Comparison of ENCODE assay signal across 8 mouse cellular contexts in genomic region chr7:127345092-127345491, GRCm38 (mm10). TPM values are rescaled to one million over a fixed set of nuclear protein-coding genes. Genes with fewer than 3 reads are reported as not detected.
DNase-seq lines count a peak whose midpoint lies in the region; ATAC-seq and TF ChIP-seq lines count a peak whose summit lies in the region.

No protein-coding gene starts in this region.

- TF ChIP-seq CTCF in liver, adult 2 months (IDR thresholded peaks at IDR 0.05; ENCODE audit: low read depth, low read length) = no peak

- no peaks in the 10 kb centered on the region for H3K9me3 ChIP-seq in forebrain, embryonic 11.5 days (ENCODE audit: control insufficient read depth, low read length)
- no peaks in the 10 kb centered on the region for H3K9me3 ChIP-seq in kidney, embryonic 14.5 days (ENCODE audit: control insufficient read depth, low read length)
- H3K9me3 ChIP-seq in stomach, embryonic 15.5 days = no peaks in the 10 kb centered on the region

- peak overlapping the region; percentile 97 for H3K4me3 ChIP-seq in liver, adult 2 months (ENCODE audit: insufficient read depth, low read depth, low read length)
- peak overlapping the region; percentile 89 for H3K4me3 ChIP-seq in forebrain, embryonic 11.5 days (ENCODE audit: low read depth, low read length)
- H3K4me3 ChIP-seq in kidney, embryonic 14.5 days (ENCODE audit: low read length) = peak overlapping the region; percentile 96
- H3K4me3 ChIP-seq in stomach, embryonic 15.5 days (replicated peaks) = peak overlapping the region; percentile 89

- no peaks in the 10 kb centered on the region for H3K27me3 ChIP-seq in liver, adult 2 months (ENCODE audit: control insufficient read depth, insufficient read depth, low read length)
- H3K27me3 ChIP-seq in forebrain, embryonic 11.5 days (ENCODE audit: control insufficient read depth, insufficient read depth, low read length) = no peaks in the 10 kb centered on the region
- no peaks in the 10 kb centered on the region for H3K27me3 ChIP-seq in kidney, embryonic 14.5 days (ENCODE audit: control insufficient read depth, insufficient read depth, low read length)
- no peaks in the 10 kb centered on the region for H3K27me3 ChIP-seq in stomach, embryonic 15.5 days (replicated peaks)

- peak; percentile 50 for ATAC-seq in forebrain, embryonic 11.5 days (replicated peaks; ENCODE audit: low FRiP score)
- ATAC-seq in kidney, embryonic 14.5 days (ENCODE audit: low FRiP score, low TSS enrichment) = peak; percentile 54
- peak; percentile 51 for ATAC-seq in megakaryocyte, adult 5-6 weeks (ENCODE audit: poor library complexity, severe bottlenecking)
- ATAC-seq in stomach, embryonic 15.5 days (ENCODE audit: insufficient read depth, low FRiP score, low read depth) = peak; percentile 37

- H3K4me2 ChIP-seq in forebrain, embryonic 11.5 days (ENCODE audit: low read depth, low read length, severe bottlenecking) = peak overlapping the region; percentile 81
- peak overlapping the region; percentile 77 for H3K4me2 ChIP-seq in kidney, embryonic 14.5 days (replicated peaks; ENCODE audit: low read depth, low read length)
- H3K4me2 ChIP-seq in stomach, embryonic 15.5 days = peak overlapping the region; percentile 69

- DNase-seq in liver, adult 2 months (ENCODE audit: extremely low read depth, low read depth, low spot score) = peak; percentile 44
- no peak for DNase-seq in liver
- DNase-seq in adrenal gland, postnatal 10 days = peak; percentile 78
- DNase-seq in forebrain, embryonic 11.5 days (ENCODE audit: low spot score) = no peak
- no peak for DNase-seq in layer of hippocampus, adult 8-10 months (ENCODE audit: low spot score in 2 of 2)

- peaks cover 13% of the 10 kb centered on the region; the same call in 1 of the 2 replicates for H3K79me2 ChIP-seq in liver, adult 2 months (ENCODE audit: control insufficient read depth, insufficient read depth, low read length)

- peak overlapping the region; percentile 97 for H3K9ac ChIP-seq in liver, adult 2 months (ENCODE audit: low read depth, low read length)
- H3K9ac ChIP-seq in forebrain, embryonic 11.5 days (ENCODE audit: low read length) = peak overlapping the region; percentile 95
- H3K9ac ChIP-seq in kidney, embryonic 14.5 days (ENCODE audit: low read depth, low read length) = peak overlapping the region; percentile 93
- peak overlapping the region; percentile 91 for H3K9ac ChIP-seq in stomach, embryonic 15.5 days

- H3K4me1 ChIP-seq in liver, adult 2 months (ENCODE audit: control insufficient read depth, insufficient read depth, low read length) = peaks cover 13% of the 10 kb centered on the region
- H3K4me1 ChIP-seq in forebrain, embryonic 11.5 days (replicated peaks; ENCODE audit: control insufficient read depth, insufficient read depth, low read length) = peaks cover 5% of the 10 kb centered on the region; the same call in 1 of the 2 replicates
- peaks cover 12% of the 10 kb centered on the region for H3K4me1 ChIP-seq in kidney, embryonic 14.5 days (ENCODE audit: control insufficient read depth, insufficient read depth, low read length)
- peaks cover 14% of the 10 kb centered on the region; the same call in 1 of the 2 replicates for H3K4me1 ChIP-seq in stomach, embryonic 15.5 days

- peak overlapping the region; percentile 100 for H3K27ac ChIP-seq in liver, adult 2 months (replicated peaks; ENCODE audit: insufficient read depth, low read depth, low read length)
- peak overlapping the region; percentile 81 for H3K27ac ChIP-seq in forebrain, embryonic 11.5 days (ENCODE audit: low read depth, low read length)
- H3K27ac ChIP-seq in kidney, embryonic 14.5 days (ENCODE audit: low read depth, low read length) = peak overlapping the region; percentile 97
- H3K27ac ChIP-seq in stomach, embryonic 15.5 days = peak overlapping the region; percentile 96

- WGBS in liver, adult 2 months = under 1% methylated on average over 42 of the region's 42 CpGs
- WGBS in forebrain, embryonic 11.5 days = 1% methylated on average over 42 of the region's 42 CpGs
- WGBS in kidney, embryonic 14.5 days = 0% methylated on average over 41 of the region's 42 CpGs
- WGBS in stomach, embryonic 15.5 days = under 1% methylated on average over 39 of the region's 42 CpGs

- TF ChIP-seq POLR2A in liver, adult 2 months (IDR thresholded peaks at IDR 0.05; ENCODE audit: extremely low read depth, insufficient read depth, low read length) = peak; percentile 51; the same call in 1 of the 2 replicates

- H3K36me3 ChIP-seq in liver, adult 2 months (ENCODE audit: control insufficient read depth, insufficient read depth, low read length) = no peaks in the 10 kb centered on the region
- H3K36me3 ChIP-seq in forebrain, embryonic 11.5 days (ENCODE audit: control insufficient read depth, insufficient read depth, low read length) = 0 out of 2 replicates have a peak, but pooled peaks cover 2% of the 10 kb centered on the region
- H3K36me3 ChIP-seq in kidney, embryonic 14.5 days (ENCODE audit: control insufficient read depth, insufficient read depth, low read length) = peaks cover 21% of the 10 kb centered on the region
- H3K36me3 ChIP-seq in stomach, embryonic 15.5 days = peaks cover 17% of the 10 kb centered on the region

RNA-seq across cellular contexts. Expression of gene Zfp768, which starts 0.3 kb away (rescaled TPM):
- 7.7 and 9.5 TPM in 2 replicates for total RNA-seq in liver, adult 2 months (2014; rRNA removed)
- 21.2 and 28.0 TPM in 2 replicates for polyA plus RNA-seq in liver, adult 2 months (2012; rRNA removed)
- total RNA-seq in adrenal gland, postnatal 10 days (2021) = 10 to 100 TPM; 31.7 to 38.2 TPM
- 5.3 and 5.5 TPM in 2 replicates for polyA plus RNA-seq in forebrain, embryonic 11.5 days (2014; fragmentation: Nextera tagmentation; extraction: Ambion mirVana)
- 7.0 and 7.6 TPM in 2 replicates for polyA plus RNA-seq in kidney, embryonic 14.5 days (2014; fragmentation: Nextera tagmentation; extraction: Ambion mirVana)
- total RNA-seq in megakaryocyte, adult 5-6 weeks (2015) = 2.0 and 2.4 TPM in 2 replicates
- 3.9 and 4.6 TPM in 2 replicates for total RNA-seq in megakaryocyte, adult 5-6 weeks (2017)
- 13.1 and 17.4 TPM in 2 replicates for polyA plus RNA-seq in stomach, embryonic 15.5 days (2015; fragmentation: Nextera tagmentation; extraction: Ambion mirVana)
- total RNA-seq in layer of hippocampus, adult 8-10 months (2022) = 10 to 100 TPM; 12.3 to 15.1 (median 13.0) TPM

RNA-seq across cellular contexts. Expression of gene Zfp747, which starts 30.8 kb away (rescaled TPM):
- total RNA-seq in liver, adult 2 months (2014; rRNA removed) = 3.6 and 3.7 TPM in 2 replicates
- 3.0 and 4.0 TPM in 2 replicates for polyA plus RNA-seq in liver, adult 2 months (2012; rRNA removed)
- total RNA-seq in adrenal gland, postnatal 10 days (2021) = 1 to 10 TPM; 7.5 to 9.2 TPM
- polyA plus RNA-seq in forebrain, embryonic 11.5 days (2014; fragmentation: Nextera tagmentation; extraction: Ambion mirVana) = 8.5 and 8.6 TPM in 2 replicates
- 5.7 and 8.4 TPM in 2 replicates for polyA plus RNA-seq in kidney, embryonic 14.5 days (2014; fragmentation: Nextera tagmentation; extraction: Ambion mirVana)
- 3.2 and 6.1 TPM in 2 replicates for total RNA-seq in megakaryocyte, adult 5-6 weeks (2015)
- total RNA-seq in megakaryocyte, adult 5-6 weeks (2017) = 7.6 and 17.8 TPM in 2 replicates
- polyA plus RNA-seq in stomach, embryonic 15.5 days (2015; fragmentation: Nextera tagmentation; extraction: Ambion mirVana) = 9.0 and 9.6 TPM in 2 replicates
- 1 to 10 TPM; 7.3 to 9.2 (median 8.1) TPM for total RNA-seq in layer of hippocampus, adult 8-10 months (2022)

RNA-seq across cellular contexts. Expression of gene 9130019O22Rik, which starts 41.9 kb away (rescaled TPM):
- total RNA-seq in liver, adult 2 months (2014; rRNA removed) = 2.0 and 2.3 TPM in 2 replicates
- polyA plus RNA-seq in liver, adult 2 months (2012; rRNA removed) = 1.6 and 2.0 TPM in 2 replicates
- 1 to 10 TPM; 4.1 to 4.4 TPM for total RNA-seq in adrenal gland, postnatal 10 days (2021)
- 5.0 and 5.3 TPM in 2 replicates for polyA plus RNA-seq in forebrain, embryonic 11.5 days (2014; fragmentation: Nextera tagmentation; extraction: Ambion mirVana)
- 2.6 and 7.2 TPM in 2 replicates for polyA plus RNA-seq in kidney, embryonic 14.5 days (2014; fragmentation: Nextera tagmentation; extraction: Ambion mirVana)
- 1.8 TPM in 2 replicates for total RNA-seq in megakaryocyte, adult 5-6 weeks (2015)
- total RNA-seq in megakaryocyte, adult 5-6 weeks (2017) = 5.0 TPM in 2 replicates
- polyA plus RNA-seq in stomach, embryonic 15.5 days (2015; fragmentation: Nextera tagmentation; extraction: Ambion mirVana) = 5.5 and 6.3 TPM in 2 replicates
- 1 to 10 TPM; 4.0 to 4.6 (median 4.3) TPM for total RNA-seq in layer of hippocampus, adult 8-10 months (2022)

RNA-seq across cellular contexts. Expression of gene E430018J23Rik, which starts 48.3 kb away (rescaled TPM):
- 4.9 and 5.8 TPM in 2 replicates for total RNA-seq in liver, adult 2 months (2014; rRNA removed)
- 5.4 and 7.7 TPM in 2 replicates for polyA plus RNA-seq in liver, adult 2 months (2012; rRNA removed)
- 1 to 10 TPM; 8.6 to 9.4 TPM for total RNA-seq in adrenal gland, postnatal 10 days (2021)
- 5.9 and 6.8 TPM in 2 replicates for polyA plus RNA-seq in forebrain, embryonic 11.5 days (2014; fragmentation: Nextera tagmentation; extraction: Ambion mirVana)
- 5.5 and 8.0 TPM in 2 replicates for polyA plus RNA-seq in kidney, embryonic 14.5 days (2014; fragmentation: Nextera tagmentation; extraction: Ambion mirVana)
- total RNA-seq in megakaryocyte, adult 5-6 weeks (2015) = 0.36 and 0.40 TPM in 2 replicates
- total RNA-seq in megakaryocyte, adult 5-6 weeks (2017) = 1.7 and 2.8 TPM in 2 replicates
- 6.3 and 6.5 TPM in 2 replicates for polyA plus RNA-seq in stomach, embryonic 15.5 days (2015; fragmentation: Nextera tagmentation; extraction: Ambion mirVana)
- total RNA-seq in layer of hippocampus, adult 8-10 months (2022) = 1 to 10 TPM; 6.7 to 8.0 (median 7.2) TPM

RNA-seq across cellular contexts. Expression of gene Itgal, which starts 49.0 kb away (rescaled TPM):
- total RNA-seq in liver, adult 2 months (2014; rRNA removed) = 4.3 and 5.2 TPM in 2 replicates
- 3.9 and 6.8 TPM in 2 replicates for polyA plus RNA-seq in liver, adult 2 months (2012; rRNA removed)
- total RNA-seq in adrenal gland, postnatal 10 days (2021) = 1 to 10 TPM; 4.7 to 5.0 TPM
- 0.21 and 0.29 TPM in 2 replicates for polyA plus RNA-seq in forebrain, embryonic 11.5 days (2014; fragmentation: Nextera tagmentation; extraction: Ambion mirVana)
- 0.80 and 1.0 TPM in 2 replicates for polyA plus RNA-seq in kidney, embryonic 14.5 days (2014; fragmentation: Nextera tagmentation; extraction: Ambion mirVana)
- total RNA-seq in megakaryocyte, adult 5-6 weeks (2015) = 117 and 130 TPM in 2 replicates
- 59.4 and 72.4 TPM in 2 replicates for total RNA-seq in megakaryocyte, adult 5-6 weeks (2017)
- 2.7 TPM in 2 replicates for polyA plus RNA-seq in stomach, embryonic 15.5 days (2015; fragmentation: Nextera tagmentation; extraction: Ambion mirVana)
- total RNA-seq in layer of hippocampus, adult 8-10 months (2022) = under 1 TPM; 0.36 to 0.73 (median 0.53) TPM

Comparison
In these comparisons a context has a peak if more than half of its experiments do, and no peak if none do; other contexts are left out.
1. DNase-seq: peak in liver, adult 2 months (single experiment) and adrenal gland, postnatal 10 days (single experiment); none in liver (single experiment), forebrain, embryonic 11.5 days (single experiment) and layer of hippocampus, adult 8-10 months (0 of 2).
2. Peak in every context shown above with its lines, with median percentiles within 50 percentile points of each other: H3K27ac ChIP-seq, H3K4me3 ChIP-seq, H3K9ac ChIP-seq, ATAC-seq and H3K4me2 ChIP-seq.